Mouse (Mus musculus) yolk sac, embryonic 10.5 days (tissue): Measurements from ENCODE around the gene Cks2.

Experiments
- DNase-seq: peaks from one replicate; pipeline ENCODE4 v3.0.0-alpha.2; 2017; ENCODE audit warnings: low spot score

Cks2 gene

GRCm38 (mm10) chr13:51681076-51681475, 36.0 kb downstream of the Cks2 start:
- DNase-seq = no peak

GRCm38 (mm10) chr13:51681634-51682033, 36.6 kb downstream of the Cks2 start:
- DNase-seq = no peak

- DNase-seq = no peak
Measured at GRCm38 (mm10) chr13:51685290-51685966, 40.4 kb downstream of the Cks2 start.

GRCm38 (mm10) chr13:51686966-51687365, 41.9 kb downstream of the Cks2 start:
- no peak for DNase-seq

- DNase-seq = no peak
Measured at GRCm38 (mm10) chr13:51688688-51689087, 43.7 kb downstream of the Cks2 start.

GRCm38 (mm10) chr13:51696481-51696880, 51.4 kb downstream of the Cks2 start:
- no peak for DNase-seq

- DNase-seq = no peak
Measured at GRCm38 (mm10) chr13:51697455-51697854, 52.4 kb downstream of the Cks2 start.

- DNase-seq = no peak
Measured at GRCm38 (mm10) chr13:51697897-51698296, 52.9 kb downstream of the Cks2 start.

- DNase-seq = no peak
Measured at GRCm38 (mm10) chr13:51698318-51698717, 53.3 kb downstream of the Cks2 start.
